Comparison of ENCODE assay signal across 25 mouse cellular contexts in the genomic region with DNA sequence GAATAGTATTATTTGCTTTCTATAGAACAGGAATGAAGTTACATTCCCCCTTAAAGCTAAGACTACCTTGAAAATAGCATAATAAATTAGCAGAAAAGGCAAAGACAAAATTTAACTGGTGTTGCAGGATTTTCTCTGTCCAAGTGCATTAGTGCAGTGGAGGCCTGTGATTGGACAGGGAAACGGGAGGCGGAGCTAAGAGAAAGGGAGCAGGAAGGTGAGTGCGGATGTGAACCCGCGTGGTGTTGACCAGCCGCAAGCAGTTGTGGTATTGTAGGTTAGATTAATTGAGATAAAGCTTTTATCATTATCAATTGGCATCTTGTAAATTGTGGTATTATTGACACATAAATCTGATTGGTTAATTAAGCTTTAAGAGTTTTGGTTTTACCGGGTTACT. TPM values are rescaled to one million over a fixed set of nuclear protein-coding genes. Genes with fewer than 3 reads are reported as not detected.
DNase-seq lines count a peak whose midpoint lies in the region; ATAC-seq and TF ChIP-seq lines count a peak whose summit lies in the region.
"Had no signal": no experiment of that assay in that cellular context is flagged by ENCODE, and none has a peak within 500 bp of the region (broad histone marks: within the 10 kb centered on the region; RNA-seq: fewer than 3 reads in every experiment).

No protein-coding gene starts in this region.

- ATAC-seq in heart, embryonic 12.5 days (ENCODE audit: insufficient number of reproducible peaks, low FRiP score) = no peak
- ATAC-seq: forebrain, embryonic 15.5 days; hindbrain, embryonic 16.5 days; inflammation-experienced regulatory T-cells, adult 6 months; intestine, postnatal 0 days had no signal

- intact Hi-C loops in gastrocnemius, postnatal 36 days (cut with DNase I) = no loop called here

- no peaks in the 10 kb centered on the region for H3K36me3 ChIP-seq in heart, embryonic 12.5 days
- H3K36me3 ChIP-seq in testis, adult 2 months (ENCODE audit: control insufficient read depth, insufficient read depth, low read length) = no peaks in the 10 kb centered on the region
- H3K36me3 ChIP-seq: embryonic facial prominence, embryonic 12.5 days; forebrain, embryonic 15.5 days; heart, embryonic 15.5 days; hindbrain, embryonic 12.5 days had no signal

- H3K27ac ChIP-seq in heart, embryonic 12.5 days (ENCODE audit: poor library complexity, severe bottlenecking) = no peak overlapping the region
- H3K27ac ChIP-seq in testis, adult 2 months (ENCODE audit: control insufficient read depth, insufficient read depth, low read depth, low read length) = no peak overlapping the region
- H3K27ac ChIP-seq: embryonic facial prominence, embryonic 12.5 days; forebrain, embryonic 15.5 days; heart, embryonic 15.5 days; hindbrain, embryonic 12.5 days had no signal

- peaks cover 14% of the 10 kb centered on the region for H3K4me1 ChIP-seq in heart, embryonic 12.5 days (replicated peaks)
- peaks cover 5% of the 10 kb centered on the region for H3K4me1 ChIP-seq in testis, adult 2 months (ENCODE audit: control insufficient read depth, insufficient read depth, low read length)
- H3K4me1 ChIP-seq: forebrain, embryonic 15.5 days; hindbrain, embryonic 12.5 days had no signal

- DNase-seq in heart, postnatal 4 days = no peak
- DNase-seq in testis, postnatal 10 days (ENCODE audit: low spot score) = no peak
- DNase-seq in ZHBTc4 (ENCODE audit: low read depth, low spot score) = peak; percentile 68
- DNase-seq in gastrocnemius, postnatal 36 days = no peak
- DNase-seq: adrenal gland, adult 8-10 months; adrenal gland, postnatal 36 days; cerebellum, adult 2 months; cerebellum, postnatal 14 days had no signal

- H3K9me3 ChIP-seq in heart, embryonic 12.5 days (replicated peaks) = no peaks in the 10 kb centered on the region
- H3K9me3 ChIP-seq: embryonic facial prominence, embryonic 12.5 days; forebrain, embryonic 15.5 days; heart, embryonic 15.5 days; hindbrain, embryonic 12.5 days had no signal

- H3K4me3 ChIP-seq in heart, embryonic 12.5 days = no peak overlapping the region
- H3K4me3 ChIP-seq in testis, adult 2 months (ENCODE audit: control insufficient read depth, low read depth, low read length) = peak overlapping the region; percentile 35; the same call in 1 of the 2 replicates
- H3K4me3 ChIP-seq: embryonic facial prominence, embryonic 12.5 days; forebrain, embryonic 15.5 days; heart, embryonic 15.5 days; hindbrain, embryonic 12.5 days had no signal

- H3K9ac ChIP-seq in heart, embryonic 12.5 days = no peak overlapping the region
- H3K9ac ChIP-seq: embryonic facial prominence, embryonic 12.5 days; forebrain, embryonic 15.5 days; heart, embryonic 15.5 days; hindbrain, embryonic 12.5 days had no signal

- H3K4me2 ChIP-seq in heart, embryonic 12.5 days = 0 out of 2 replicates have a peak overlapping the region, but pooled peaks have one; percentile 9
- H3K4me2 ChIP-seq: embryonic facial prominence, embryonic 12.5 days; forebrain, embryonic 15.5 days; heart, embryonic 15.5 days; hindbrain, embryonic 12.5 days had no signal

- H3K27me3 ChIP-seq in heart, embryonic 12.5 days (replicated peaks) = no peaks in the 10 kb centered on the region
- no peaks in the 10 kb centered on the region for H3K27me3 ChIP-seq in testis, adult 2 months (ENCODE audit: control insufficient read depth, insufficient read depth, low read length)
- H3K27me3 ChIP-seq: CH12.LX; embryonic facial prominence, embryonic 12.5 days; forebrain, embryonic 15.5 days; heart, embryonic 15.5 days; hindbrain, embryonic 12.5 days had no signal

- TF ChIP-seq CTCF in testis, adult 2 months (IDR thresholded peaks at IDR 0.05; ENCODE audit: control insufficient read depth, insufficient read depth, insufficient replicate concordance, low read depth, low read length) = no peak

- 65% methylated on average over 7 of the region's 7 CpGs for WGBS in heart, embryonic 12.5 days

- no peak for TF ChIP-seq POLR2A in testis, adult 2 months (IDR thresholded peaks at IDR 0.05; ENCODE audit: control insufficient read depth, low read depth, low read length)

RNA-seq across cellular contexts. Expression of gene 4930432M17Rik, which starts 55.8 kb away (rescaled TPM):
- not detected in 2 replicates for polyA plus RNA-seq in heart, embryonic 12.5 days (2016; fragmentation: Nextera tagmentation; extraction: Ambion mirVana)
- total RNA-seq in heart, postnatal 4 days (2021) = not detected
- not detected in 2 replicates for polyA plus RNA-seq in testis, adult 2 months (2012; rRNA removed)
- total RNA-seq in gastrocnemius, postnatal 36 days (2021) = not detected
- total RNA-seq: adrenal gland, adult 8-10 months; adrenal gland, postnatal 36 days; CH12.LX; gastrocnemius, adult 8-10 months; gastrocnemius, postnatal 4 days; heart, adult 8-10 months; heart, postnatal 25 days; MEL had no signal
- polyA plus RNA-seq: cerebellum, adult 2 months; cortical plate, adult 2 months; embryonic facial prominence, embryonic 12.5 days; forebrain, embryonic 11.5 days; forebrain, embryonic 15.5 days; heart, embryonic 15.5 days; hindbrain, embryonic 12.5 days; hindbrain, embryonic 16.5 days; inflammation-experienced regulatory T-cells, adult 6 months; intestine, postnatal 0 days had no signal
